In genomic region chr5:47694630-47695029, GRCm38 (mm10) we compare ENCODE assay signal across 20 mouse cellular contexts.
"Had no signal": no experiment of that assay in that cellular context is flagged by ENCODE, and none has a peak within 500 bp of the region (broad histone marks: within the 10 kb centered on the region; RNA-seq: fewer than 3 reads in every experiment).

No protein-coding gene starts in this region.

- H3K4me2 ChIP-seq: liver, embryonic 15.5 days; lung, embryonic 15.5 days; midbrain, embryonic 11.5 days; midbrain, embryonic 13.5 days; midbrain, embryonic 15.5 days had no signal

- H3K9ac ChIP-seq: liver, embryonic 15.5 days; liver, postnatal 0 days; lung, embryonic 15.5 days; midbrain, embryonic 13.5 days; midbrain, embryonic 15.5 days had no signal

- H3K4me3 ChIP-seq: liver, embryonic 15.5 days; lung, embryonic 15.5 days; megakaryocyte, embryonic 14.5 days; midbrain, embryonic 13.5 days; midbrain, embryonic 15.5 days had no signal

- ATAC-seq: liver, postnatal 0 days; lung, postnatal 0 days; midbrain, embryonic 13.5 days; midbrain, embryonic 15.5 days had no signal

- H3K27ac ChIP-seq: liver, embryonic 15.5 days; lung, embryonic 15.5 days; macrophage; midbrain, embryonic 13.5 days; midbrain, embryonic 15.5 days had no signal

- H3K4me1 ChIP-seq: liver, embryonic 15.5 days; lung, embryonic 15.5 days; megakaryocyte, embryonic 14.5 days; midbrain, embryonic 13.5 days; midbrain, embryonic 15.5 days had no signal

- H3K36me3 ChIP-seq: liver, embryonic 15.5 days; lung, embryonic 15.5 days; midbrain, embryonic 13.5 days; midbrain, embryonic 15.5 days had no signal

- DNase-seq: liver, postnatal 0 days; lung, adult 2 months; lung, postnatal 14 days; lung, postnatal 36 days; retina, postnatal 1 day; right cerebral cortex, adult 18-20 months; right cerebral cortex, postnatal 25 days; right cerebral cortex, postnatal 4 days; spleen, adult 18-20 months; thymus, adult 18-20 months; thymus, postnatal 14 days; thymus, postnatal 36 days had no signal

- H3K27me3 ChIP-seq: liver, embryonic 15.5 days; lung, embryonic 15.5 days; megakaryocyte, embryonic 14.5 days; midbrain, embryonic 13.5 days; midbrain, embryonic 15.5 days had no signal

- H3K9me3 ChIP-seq: liver, embryonic 15.5 days; lung, embryonic 15.5 days; midbrain, embryonic 13.5 days; midbrain, embryonic 15.5 days had no signal
